Mouse (Mus musculus): Measurements from ENCODE around the gene Olfr46. TPM values are rescaled to one million over a fixed set of nuclear protein-coding genes. Genes with fewer than 3 reads are reported as not detected.
"Not testable (repeated sequence)": the region's sequence is repeated elsewhere in the genome, so short reads cannot be mapped to it uniquely, and the experiment has no call there.

The Olfr46 gene
- polyA plus RNA-seq (2014; fragmentation: Nextera tagmentation; extraction: Ambion mirVana): not detected in 2 replicates

- ATAC-seq (ENCODE audit: insufficient number of reproducible peaks, insufficient read depth, low FRiP score, low read depth): not testable (repeated sequence)
- WGBS: 75% methylated on average over 2 of the region's 2 CpGs
These were observed at the start of gene Olfr46 for GRCm38 (mm10) chr7:140600969-140601368. Gene Olfr46 (plus strand): TSS chr7:140601269.

GRCm38 (mm10) chr7:140567586-140567985 lies 33.5 kb upstream of the Olfr46 start, which contains the start of gene Olfr538:
Gene Olfr538 (plus strand): TSS chr7:140567886.
- no peaks in the 10 kb centered on the region for H3K4me1 ChIP-seq (ENCODE audit: control insufficient read depth, insufficient read depth, low read length)
- no peak within 1 kb of the TSS for H3K27ac ChIP-seq (ENCODE audit: low read length)
- ATAC-seq (ENCODE audit: insufficient number of reproducible peaks, insufficient read depth, low FRiP score, low read depth): no peak
- H3K9ac ChIP-seq (replicated peaks; ENCODE audit: low read depth, low read length): no peak within 1 kb of the TSS
- H3K4me3 ChIP-seq (ENCODE audit: low read depth, low read length): no peak within 1 kb of the TSS
- H3K36me3 ChIP-seq (ENCODE audit: control insufficient read depth, insufficient read depth, low read length): no peaks in the 10 kb centered on the region
- H3K27me3 ChIP-seq (ENCODE audit: control insufficient read depth, insufficient read depth, low read length): no peaks in the 10 kb centered on the region
- H3K4me2 ChIP-seq (replicated peaks; ENCODE audit: low read depth, low read length): no peak within 1 kb of the TSS
- no peaks in the 10 kb centered on the region for H3K9me3 ChIP-seq (ENCODE audit: control insufficient read depth, low read depth, low read length)
- WGBS: 71% methylated on average over 3 of the region's 3 CpGs

More at GRCm38 (mm10) chr7:140600969-140601368, at the start of gene Olfr46:
- H3K9ac ChIP-seq (replicated peaks; ENCODE audit: low read depth, low read length); H3K9me3 ChIP-seq (ENCODE audit: control insufficient read depth, low read depth, low read length); H3K36me3 ChIP-seq (ENCODE audit: control insufficient read depth, insufficient read depth, low read length); H3K4me1 ChIP-seq (ENCODE audit: control insufficient read depth, insufficient read depth, low read length); H3K27me3 ChIP-seq (ENCODE audit: control insufficient read depth, insufficient read depth, low read length); H3K4me3 ChIP-seq (ENCODE audit: low read depth, low read length); H3K4me2 ChIP-seq (replicated peaks; ENCODE audit: low read depth, low read length); H3K27ac ChIP-seq (ENCODE audit: low read length): not testable (repeated sequence)

- WGBS: 85% methylated on average over 3 of the region's 3 CpGs
- not testable (repeated sequence) for H3K9me3 ChIP-seq (ENCODE audit: control insufficient read depth, low read depth, low read length); H3K4me1 ChIP-seq (ENCODE audit: control insufficient read depth, insufficient read depth, low read length); ATAC-seq (ENCODE audit: insufficient number of reproducible peaks, insufficient read depth, low FRiP score, low read depth); H3K9ac ChIP-seq (replicated peaks; ENCODE audit: low read depth, low read length); H3K4me3 ChIP-seq (ENCODE audit: low read depth, low read length); H3K27ac ChIP-seq (ENCODE audit: low read length); H3K4me2 ChIP-seq (replicated peaks; ENCODE audit: low read depth, low read length); H3K36me3 ChIP-seq (ENCODE audit: control insufficient read depth, insufficient read depth, low read length); H3K27me3 ChIP-seq (ENCODE audit: control insufficient read depth, insufficient read depth, low read length)
These were observed 27.6 kb downstream of the Olfr46 start, which contains the start of gene Olfr61 for GRCm38 (mm10) chr7:140628670-140629069. Gene Olfr61 (plus strand): TSS chr7:140628970.

GRCm38 (mm10) chr7:140630559-140630958 lies 29.5 kb downstream of the Olfr46 start:
- H3K27ac ChIP-seq (ENCODE audit: low read length): no peak overlapping the region
- no peaks in the 10 kb centered on the region for H3K36me3 ChIP-seq (ENCODE audit: control insufficient read depth, insufficient read depth, low read length)
- H3K9me3 ChIP-seq (ENCODE audit: control insufficient read depth, low read depth, low read length): no peaks in the 10 kb centered on the region
- no peak overlapping the region for H3K4me3 ChIP-seq (ENCODE audit: low read depth, low read length)
- no peaks in the 10 kb centered on the region for H3K4me1 ChIP-seq (ENCODE audit: control insufficient read depth, insufficient read depth, low read length)
- no peak for ATAC-seq (ENCODE audit: insufficient number of reproducible peaks, insufficient read depth, low FRiP score, low read depth)
- 61% methylated on average over 1 of the region's 1 CpGs for WGBS
- no peaks in the 10 kb centered on the region for H3K27me3 ChIP-seq (ENCODE audit: control insufficient read depth, insufficient read depth, low read length)
- H3K9ac ChIP-seq (replicated peaks; ENCODE audit: low read depth, low read length): no peak overlapping the region
- H3K4me2 ChIP-seq (replicated peaks; ENCODE audit: low read depth, low read length): no peak overlapping the region

- Histone ChIP-seq H3K27me3 (ENCODE audit: control insufficient read depth, insufficient read depth, low read length) (no peaks in the 10 kb centered on the region), H3K9ac (replicated peaks; ENCODE audit: low read depth, low read length) (no peak within 1 kb of the TSS), H3K9me3 (ENCODE audit: control insufficient read depth, low read depth, low read length) (no peaks in the 10 kb centered on the region), H3K4me2 (replicated peaks; ENCODE audit: low read depth, low read length) (no peak within 1 kb of the TSS), H3K4me3 (ENCODE audit: low read depth, low read length) (no peak within 1 kb of the TSS), H3K27ac (ENCODE audit: low read length) (no peak within 1 kb of the TSS), H3K36me3 (ENCODE audit: control insufficient read depth, insufficient read depth, low read length) (no peaks in the 10 kb centered on the region), H3K4me1 (ENCODE audit: control insufficient read depth, insufficient read depth, low read length) (no peaks in the 10 kb centered on the region)
- WGBS: 77% methylated on average over 1 of the region's 1 CpGs
- no peak for ATAC-seq (ENCODE audit: insufficient number of reproducible peaks, insufficient read depth, low FRiP score, low read depth)
These were observed 45.1 kb downstream of the Olfr46 start, which contains the start of gene Olfr53 for GRCm38 (mm10) chr7:140646152-140646551. Gene Olfr53 (plus strand): TSS chr7:140646452.

- H3K27me3 ChIP-seq (ENCODE audit: control insufficient read depth, insufficient read depth, low read length): no peaks in the 10 kb centered on the region
These were observed 58.6 kb downstream of the Olfr46 start, which contains the start of gene Olfr539 for GRCm38 (mm10) chr7:140659630-140660029. Gene Olfr539 (plus strand): TSS chr7:140659930.

More at GRCm38 (mm10) chr7:140659630-140660029, 58.6 kb downstream of the Olfr46 start, which contains the start of gene Olfr539:
- H3K27ac ChIP-seq (ENCODE audit: low read length): no peak within 1 kb of the TSS
- no peaks in the 10 kb centered on the region for H3K4me1 ChIP-seq (ENCODE audit: control insufficient read depth, insufficient read depth, low read length)
- H3K4me3 ChIP-seq (ENCODE audit: low read depth, low read length): no peak within 1 kb of the TSS
- no peak for ATAC-seq (ENCODE audit: insufficient number of reproducible peaks, insufficient read depth, low FRiP score, low read depth)
- no peak within 1 kb of the TSS for H3K4me2 ChIP-seq (replicated peaks; ENCODE audit: low read depth, low read length)
- H3K9me3 ChIP-seq (ENCODE audit: control insufficient read depth, low read depth, low read length): no peaks in the 10 kb centered on the region
- no peak within 1 kb of the TSS for H3K9ac ChIP-seq (replicated peaks; ENCODE audit: low read depth, low read length)
- no peaks in the 10 kb centered on the region for H3K36me3 ChIP-seq (ENCODE audit: control insufficient read depth, insufficient read depth, low read length)
- 78% methylated on average over 4 of the region's 4 CpGs for WGBS

Other genes with a start within 250 kb of the Olfr46 start
- gene Olfr60, start 239.6 kb upstream of the Olfr46 start, polyA plus RNA-seq (2014; fragmentation: Nextera tagmentation; extraction: Ambion mirVana): not detected in 2 replicates
- not detected in 2 replicates for gene Olfr530, start 224.9 kb upstream of the Olfr46 start, polyA plus RNA-seq (2014; fragmentation: Nextera tagmentation; extraction: Ambion mirVana)
- not detected in 2 replicates for gene Olfr531, start 198.4 kb upstream of the Olfr46 start, polyA plus RNA-seq (2014; fragmentation: Nextera tagmentation; extraction: Ambion mirVana)
- gene Olfr532, start 179.6 kb upstream of the Olfr46 start, polyA plus RNA-seq (2014; fragmentation: Nextera tagmentation; extraction: Ambion mirVana): not detected in 2 replicates
- not detected in 2 replicates for gene Olfr533, start 137.9 kb upstream of the Olfr46 start, polyA plus RNA-seq (2014; fragmentation: Nextera tagmentation; extraction: Ambion mirVana)
- gene Olfr535, start 117.1 kb upstream of the Olfr46 start, polyA plus RNA-seq (2014; fragmentation: Nextera tagmentation; extraction: Ambion mirVana): not detected in 2 replicates
- gene Olfr536, start 93.9 kb upstream of the Olfr46 start, polyA plus RNA-seq (2014; fragmentation: Nextera tagmentation; extraction: Ambion mirVana): not detected in 2 replicates
- gene Olfr538, start 33.4 kb upstream of the Olfr46 start, polyA plus RNA-seq (2014; fragmentation: Nextera tagmentation; extraction: Ambion mirVana): not detected in 2 replicates
- not detected in 2 replicates for gene Olfr61, start 27.7 kb downstream of the Olfr46 start, polyA plus RNA-seq (2014; fragmentation: Nextera tagmentation; extraction: Ambion mirVana)
- not detected in 2 replicates for gene Olfr53, start 45.2 kb downstream of the Olfr46 start, polyA plus RNA-seq (2014; fragmentation: Nextera tagmentation; extraction: Ambion mirVana)
- not detected in 2 replicates for gene Olfr539, start 58.7 kb downstream of the Olfr46 start, polyA plus RNA-seq (2014; fragmentation: Nextera tagmentation; extraction: Ambion mirVana)
- gene Olfr45, start 80.7 kb downstream of the Olfr46 start, polyA plus RNA-seq (2014; fragmentation: Nextera tagmentation; extraction: Ambion mirVana): not detected in 2 replicates
- gene Olfr541, start 96.0 kb downstream of the Olfr46 start, polyA plus RNA-seq (2014; fragmentation: Nextera tagmentation; extraction: Ambion mirVana): not detected in 2 replicates
- not detected in 2 replicates for gene Cyp2e1, start 162.5 kb downstream of the Olfr46 start, polyA plus RNA-seq (2014; fragmentation: Nextera tagmentation; extraction: Ambion mirVana)
- gene Syce1, start 186.6 kb downstream of the Olfr46 start, polyA plus RNA-seq (2014; fragmentation: Nextera tagmentation; extraction: Ambion mirVana): 0.27 and 0.74 TPM in 2 replicates
- 2.7 and 3.0 TPM in 2 replicates for gene Zfp941, start 220.9 kb downstream of the Olfr46 start, polyA plus RNA-seq (2014; fragmentation: Nextera tagmentation; extraction: Ambion mirVana)
- 14.2 and 18.7 TPM in 2 replicates for gene Urah, start 233.7 kb downstream of the Olfr46 start, polyA plus RNA-seq (2014; fragmentation: Nextera tagmentation; extraction: Ambion mirVana)
- gene Scgb1c1, start 244.3 kb downstream of the Olfr46 start, polyA plus RNA-seq (2014; fragmentation: Nextera tagmentation; extraction: Ambion mirVana): not detected in 2 replicates
- not detected in 2 replicates for gene Odf3, start 246.5 kb downstream of the Olfr46 start, polyA plus RNA-seq (2014; fragmentation: Nextera tagmentation; extraction: Ambion mirVana)

Measured in stomach, embryonic 14.5 days (tissue).